Mouse (Mus musculus): ENCODE results near the gene Eea1.

GRCm38 (mm10) chr10:95976798-95977197 lies 36.3 kb downstream of the Eea1 start:
- no peak for TF ChIP-seq SIN3A (IDR thresholded peaks at IDR 0.05; ENCODE audit: low read length)
- TF ChIP-seq ZNF384 (IDR thresholded peaks at IDR 0.05; ENCODE audit: low read depth, low read length): no peak
- no peak for TF ChIP-seq MAFK (IDR thresholded peaks at IDR 0.05; ENCODE audit: borderline replicate concordance, low read depth, low read length)
- TF ChIP-seq ZKSCAN1 (IDR thresholded peaks at IDR 0.05; ENCODE audit: low read depth, low read length): no peak
- TF ChIP-seq CTCF (IDR thresholded peaks at IDR 0.05 in 2 of 3, conservative IDR thresholded peaks at IDR 0.05 in 1 of 3; ENCODE audit: control insufficient read depth in 1 of 3, insufficient read depth in 1 of 3, low read depth in 2 of 3, low read length in 3 of 3, poor library complexity in 1 of 3, severe bottlenecking in 1 of 3): no peak
- TF ChIP-seq POLR2A (IDR thresholded peaks at IDR 0.05; ENCODE audit: control insufficient read depth in 1 of 2, insufficient read depth in 1 of 2, low read depth in 1 of 2, low read length in 2 of 2, poor library complexity in 1 of 2): no peak
- no peak for TF ChIP-seq MYB (IDR thresholded peaks at IDR 0.05; ENCODE audit: low read depth, low read length)
- TF ChIP-seq MEF2A (IDR thresholded peaks at IDR 0.05; ENCODE audit: extremely low read depth, insufficient replicate concordance, low read depth, low read length, poor library complexity, severe bottlenecking): no peak
- TF ChIP-seq USF2 (IDR thresholded peaks at IDR 0.05; ENCODE audit: borderline replicate concordance in 1 of 2, insufficient read depth in 1 of 2, low read depth in 1 of 2, low read length in 2 of 2): no peak
- TF ChIP-seq ZC3H11A (IDR thresholded peaks at IDR 0.05; ENCODE audit: low read depth, low read length): no peak
- TF ChIP-seq ZMIZ1 (IDR thresholded peaks at IDR 0.05; ENCODE audit: low read depth, low read length): no peak
- TF ChIP-seq MAX (IDR thresholded peaks at IDR 0.05; ENCODE audit: low read length): no peak
- TF ChIP-seq ETS1 (IDR thresholded peaks at IDR 0.05; ENCODE audit: low read depth, low read length): no peak
- TF ChIP-seq GATA1 (IDR thresholded peaks at IDR 0.05; ENCODE audit: low read depth, low read length): no peak
